Mouse (Mus musculus): ENCODE results near the gene Ly6g6e.
"Not testable (repeated sequence)": the region's sequence is repeated elsewhere in the genome, so short reads cannot be mapped to it uniquely, and the experiment has no call there.

The Ly6g6e gene

GRCm38 (mm10) chr17:35103221-35103690 lies 26.6 kb downstream of the Ly6g6e start:
- DNase-seq (ENCODE audit: low spot score), result no peak

GRCm38 (mm10) chr17:35104079-35104478 lies 27.4 kb downstream of the Ly6g6e start:
- DNase-seq (ENCODE audit: low spot score), result no peak

- no peak for DNase-seq (ENCODE audit: low spot score)
These were observed 28.1 kb downstream of the Ly6g6e start for GRCm38 (mm10) chr17:35104754-35105153.

- DNase-seq (ENCODE audit: low spot score), result peak; percentile 62
These were observed 29.2 kb downstream of the Ly6g6e start for GRCm38 (mm10) chr17:35105740-35106389.

GRCm38 (mm10) chr17:35106522-35106921 lies 29.8 kb downstream of the Ly6g6e start:
- DNase-seq (ENCODE audit: low spot score), result no peak

GRCm38 (mm10) chr17:35108097-35108496 lies 31.4 kb downstream of the Ly6g6e start, which contains the start of gene Ly6g5c:
TSS of gene Ly6g5c (plus strand) at chr17:35108279.
- no peak for DNase-seq (ENCODE audit: low spot score)

- no peak for DNase-seq (ENCODE audit: low spot score)
These were observed 35.1 kb downstream of the Ly6g6e start for GRCm38 (mm10) chr17:35111774-35112173.

- DNase-seq (ENCODE audit: low spot score), result peak; percentile 29
These were observed 38.6 kb downstream of the Ly6g6e start, which contains the start of gene Ly6g5b for GRCm38 (mm10) chr17:35115046-35116019. TSS of gene Ly6g5b (minus strand) at chr17:35115428.

- DNase-seq (ENCODE audit: low spot score), result peak; percentile 9
These were observed 44.0 kb downstream of the Ly6g6e start for GRCm38 (mm10) chr17:35120745-35121142.

GRCm38 (mm10) chr17:35121143-35121799 lies 44.6 kb downstream of the Ly6g6e start, which contains the start of gene Gpank1:
TSS of gene Gpank1 (plus strand) at chr17:35121455.
- peak; percentile 99 for DNase-seq (ENCODE audit: low spot score)

GRCm38 (mm10) chr17:35121871-35122303 lies 45.2 kb downstream of the Ly6g6e start, which contains the start of gene Csnk2b:
TSS of gene Csnk2b (minus strand) at chr17:35122053.
- peak; percentile 79 for DNase-seq (ENCODE audit: low spot score)

GRCm38 (mm10) chr17:35123287-35123686 lies 46.6 kb downstream of the Ly6g6e start:
- DNase-seq (ENCODE audit: low spot score), result not testable (repeated sequence)

GRCm38 (mm10) chr17:35124261-35124896 lies 47.7 kb downstream of the Ly6g6e start:
- not testable (repeated sequence) for DNase-seq (ENCODE audit: low spot score)

- no peak for DNase-seq (ENCODE audit: low spot score)
These were observed 48.4 kb downstream of the Ly6g6e start for GRCm38 (mm10) chr17:35125081-35125480.

- no peak for DNase-seq (ENCODE audit: low spot score)
These were observed 48.9 kb downstream of the Ly6g6e start for GRCm38 (mm10) chr17:35125578-35125977.

- DNase-seq (ENCODE audit: low spot score), result peak; percentile 82
These were observed 49.5 kb downstream of the Ly6g6e start, which contains the start of gene D17H6S53E for GRCm38 (mm10) chr17:35126206-35126611. TSS of gene D17H6S53E (plus strand) at chr17:35126373.

GRCm38 (mm10) chr17:35127017-35127416 lies 50.3 kb downstream of the Ly6g6e start:
- DNase-seq (ENCODE audit: low spot score), result no peak

All from embryo, embryonic 10.5 days (tissue).